Mouse (Mus musculus): ENCODE measurements around the gene Rab24.

DNA sequence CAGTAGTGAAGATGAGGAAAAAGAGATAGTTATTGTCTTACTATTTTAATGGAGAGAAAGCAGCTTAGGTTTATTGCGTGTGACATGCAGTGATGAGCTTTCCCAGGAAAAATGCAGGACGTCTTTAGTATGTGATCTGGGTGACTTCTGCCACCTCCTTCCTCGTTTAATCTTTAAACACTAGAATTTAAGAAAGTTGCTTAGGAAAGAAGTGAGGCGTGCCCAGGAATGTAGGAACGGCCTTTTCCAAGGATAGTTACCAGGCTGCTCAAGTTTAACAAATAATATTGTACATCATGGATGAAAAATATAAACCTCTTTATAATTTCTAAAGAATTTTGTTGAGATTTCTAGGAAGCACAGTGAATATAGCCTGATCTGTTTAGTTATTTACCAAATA, 20.8 kb downstream of the Rab24 start:
- no peak for TF ChIP-seq EP300 (optimal IDR thresholded peaks at IDR 0.05)
- no peak for TF ChIP-seq CTCF (IDR thresholded peaks at IDR 0.05; ENCODE audit: low read depth)
